Mouse (Mus musculus) G1E (cell line): Measurements from ENCODE around the gene Samd14. TPM values are rescaled to one million over a fixed set of nuclear protein-coding genes. Genes with fewer than 3 reads are reported as not detected.

Source experiments
- ATAC-seq: 2 replicates; pipeline ENCODE4 v1.8.0; 2016; ENCODE audit warnings: mild to moderate bottlenecking; ENCODE audit not compliant: insufficient number of reproducible peaks, poor library complexity, low FRiP score, severe bottlenecking; ENCODE audit errors: extremely low read depth
- DNase-seq: peaks from one replicate; pipeline ENCODE4 v3.0.0; 2012; ENCODE audit warnings: low spot score
- H3K27me3 ChIP-seq: 2 replicates; pipeline ENCODE4 v1.6.1; 2012; ENCODE audit warnings: mild to moderate bottlenecking, low read length, inconsistent platforms; ENCODE audit not compliant: insufficient read depth
- H3K36me3 ChIP-seq: replicated peaks from 2 replicates; pipeline ENCODE3; 2012; ENCODE audit warnings: mild to moderate bottlenecking, inconsistent platforms
- H3K4me1 ChIP-seq: 2 replicates; pipeline ENCODE4 v1.6.1; 2012; ENCODE audit warnings: low read depth, low read length, inconsistent platforms, mixed read lengths; ENCODE audit not compliant: insufficient read depth
- H3K4me3 ChIP-seq: 2 replicates; pipeline ENCODE4 v1.5.1; 2012; ENCODE audit warnings: low read depth, mild to moderate bottlenecking, inconsistent platforms, low read length, moderate library complexity, mixed read lengths
- H3K9me3 ChIP-seq: replicated peaks from 2 replicates; pipeline ENCODE4 v1.6.1; 2012; ENCODE audit warnings: inconsistent platforms
- CTCF ChIP-seq: IDR thresholded peaks from 2 replicates; pipeline ENCODE4 v1.5.1; 2012; ENCODE audit warnings: low read depth, low read length, inconsistent platforms, mixed read lengths
- GATA1 ChIP-seq: IDR thresholded peaks from 2 replicates; pipeline ENCODE4 v1.6.1; 2012; ENCODE audit warnings: borderline replicate concordance, low read length, inconsistent platforms, mixed read lengths
- GATA2 ChIP-seq: IDR thresholded peaks from 2 replicates; pipeline ENCODE4 v1.6.1; 2012; ENCODE audit warnings: low read depth, low read length, inconsistent platforms, borderline replicate concordance
- POLR2AphosphoS5 ChIP-seq: IDR thresholded peaks from 2 replicates; pipeline ENCODE4 v1.6.1; 2012; ENCODE audit warnings: low read depth, low read length, inconsistent platforms; ENCODE audit not compliant: insufficient replicate concordance
- TAL1 ChIP-seq: conservative IDR thresholded peaks from 2 replicates; pipeline ENCODE4 v1.6.1; 2012; ENCODE audit warnings: low read depth, low read length, inconsistent platforms, mixed read lengths
- polyA plus RNA-seq: library from polyadenylated mRNA; stranded (reverse); fragments of >175 nt; gene quantifications from 2 replicates; pipeline ENCODE4 v1.2.3, GENCODE M21; 2012
- total RNA-seq, 2 experiments: library from RNA; stranded (forward) in 1 of 2; stranded (reverse) in 1 of 2; fragments of 200-1000 nt in 1 of 2; fragments of >200 nt in 1 of 2; fragmentation: Nextera tagmentation in 1 of 2; gene quantifications; 2 replicates each; pipeline ENCODE4 v1.2.3; 2014 to 2017

The Samd14 gene
- total and polyA plus RNA-seq, 3 experiments: 26.1 to 356 (median 84.9) TPM

GRCm38 (mm10) chr11:95072804-95073203 is 63.1 kb downstream of the Samd14 start:
- DNase-seq (no peak), ATAC-seq (no peak)
- H3K4me1 ChIP-seq: no peaks in the 10 kb centered on the region
- H3K9me3 ChIP-seq: peaks cover 10% of the 10 kb centered on the region
- H3K27me3 ChIP-seq: peaks cover 50% of the 10 kb centered on the region
- no peaks in the 10 kb centered on the region for H3K36me3 ChIP-seq
- TF ChIP-seq TAL1: no peak
- no peak for TF ChIP-seq POLR2AphosphoS5
- no peak for TF ChIP-seq CTCF
- TF ChIP-seq GATA1: no peak
- no peak for TF ChIP-seq GATA2
- no peak overlapping the region for H3K4me3 ChIP-seq

GRCm38 (mm10) chr11:95073835-95074234 is 64.2 kb downstream of the Samd14 start:
- peaks cover 50% of the 10 kb centered on the region for H3K27me3 ChIP-seq
- TF ChIP-seq TAL1: no peak
- no peak for TF ChIP-seq POLR2AphosphoS5
- TF ChIP-seq CTCF: no peak
- TF ChIP-seq GATA2: no peak
- TF ChIP-seq GATA1: no peak
- H3K4me1 ChIP-seq: no peaks in the 10 kb centered on the region
- no peaks in the 10 kb centered on the region for H3K36me3 ChIP-seq
- no peak overlapping the region for H3K4me3 ChIP-seq
- ATAC-seq (no peak), DNase-seq (no peak)
- H3K9me3 ChIP-seq: peaks cover 10% of the 10 kb centered on the region

GRCm38 (mm10) chr11:95074694-95075093 is 65.0 kb downstream of the Samd14 start:
- peaks cover 10% of the 10 kb centered on the region for H3K9me3 ChIP-seq
- H3K36me3 ChIP-seq: no peaks in the 10 kb centered on the region
- H3K27me3 ChIP-seq: peaks cover 56% of the 10 kb centered on the region
- no peak for DNase-seq
- no peaks in the 10 kb centered on the region for H3K4me1 ChIP-seq
- no peak for TF ChIP-seq GATA1
- TF ChIP-seq GATA2: no peak
- TF ChIP-seq CTCF: no peak
- no peak for TF ChIP-seq POLR2AphosphoS5
- TF ChIP-seq TAL1: no peak
- H3K4me3 ChIP-seq: no peak overlapping the region
- no peak for ATAC-seq

- no peak for DNase-seq
- Histone ChIP-seq H3K9me3 (peaks cover 10% of the 10 kb centered on the region), H3K4me3 (no peak overlapping the region), H3K27me3 (peaks cover 56% of the 10 kb centered on the region), H3K36me3 (no peaks in the 10 kb centered on the region), H3K4me1 (no peaks in the 10 kb centered on the region)
- TF ChIP-seq POLR2AphosphoS5 (no peak), GATA1 (no peak)
- ATAC-seq: no peak
These were observed 65.7 kb downstream of the Samd14 start for GRCm38 (mm10) chr11:95075197-95076040.

Other genes starting within 250 kb of the Samd14 start
- gene Tmem92, start 227.2 kb upstream of the Samd14 start, total RNA-seq (2014; fragmentation: Nextera tagmentation): not detected in 2 replicates
- 0.16 TPM in 1 of 2 replicates, not detected in the other for gene Tmem92, start 227.2 kb upstream of the Samd14 start, total RNA-seq (2017)
- not detected in 2 replicates for gene Tmem92, start 227.2 kb upstream of the Samd14 start, polyA plus RNA-seq
- not detected in 2 replicates for gene Col1a1, start 73.7 kb upstream of the Samd14 start, total RNA-seq (2014; fragmentation: Nextera tagmentation)
- 1.9 TPM in 1 of 2 replicates, not detected in the other for gene Col1a1, start 73.7 kb upstream of the Samd14 start, total RNA-seq (2017)
- 0.01 TPM in 1 of 2 replicates, not detected in the other for gene Col1a1, start 73.7 kb upstream of the Samd14 start, polyA plus RNA-seq
- gene Hils1, start 42.3 kb upstream of the Samd14 start, total RNA-seq (2014; fragmentation: Nextera tagmentation): not detected in 2 replicates
- not detected in 2 replicates for gene Hils1, start 42.3 kb upstream of the Samd14 start, total RNA-seq (2017)
- gene Hils1, start 42.3 kb upstream of the Samd14 start, polyA plus RNA-seq: not detected in 2 replicates
- gene Sgca, start 33.6 kb upstream of the Samd14 start, total RNA-seq (2014; fragmentation: Nextera tagmentation): not detected in 2 replicates
- 0.06 and 0.87 TPM in 2 replicates for gene Sgca, start 33.6 kb upstream of the Samd14 start, total RNA-seq (2017)
- not detected in 2 replicates for gene Sgca, start 33.6 kb upstream of the Samd14 start, polyA plus RNA-seq
- 87.8 and 117 TPM in 2 replicates for gene Ppp1r9b, start 18.8 kb upstream of the Samd14 start, total RNA-seq (2014; fragmentation: Nextera tagmentation)
- 68.2 and 83.2 TPM in 2 replicates for gene Ppp1r9b, start 18.8 kb upstream of the Samd14 start, total RNA-seq (2017)
- 207 and 233 TPM in 2 replicates for gene Ppp1r9b, start 18.8 kb upstream of the Samd14 start, polyA plus RNA-seq
- gene Pdk2, start 31.5 kb downstream of the Samd14 start, total RNA-seq (2014; fragmentation: Nextera tagmentation): 40.3 and 46.1 TPM in 2 replicates
- 3.7 and 3.9 TPM in 2 replicates for gene Pdk2, start 31.5 kb downstream of the Samd14 start, total RNA-seq (2017)
- 33.7 and 37.8 TPM in 2 replicates for gene Pdk2, start 31.5 kb downstream of the Samd14 start, polyA plus RNA-seq
- not detected in 2 replicates for gene Itga3, start 66.9 kb downstream of the Samd14 start, total RNA-seq (2014; fragmentation: Nextera tagmentation)
- 0.27 TPM in 1 of 2 replicates, not detected in the other for gene Itga3, start 66.9 kb downstream of the Samd14 start, total RNA-seq (2017)
- not detected in 2 replicates for gene Itga3, start 66.9 kb downstream of the Samd14 start, polyA plus RNA-seq
- not detected in 2 replicates for gene Dlx3, start 110.2 kb downstream of the Samd14 start, total RNA-seq (2014; fragmentation: Nextera tagmentation)
- 0.11 TPM in 1 of 2 replicates, not detected in the other for gene Dlx3, start 110.2 kb downstream of the Samd14 start, total RNA-seq (2017)
- gene Dlx3, start 110.2 kb downstream of the Samd14 start, polyA plus RNA-seq: not detected in 2 replicates
- not detected in 2 replicates for gene Dlx4, start 136.4 kb downstream of the Samd14 start, total RNA-seq (2014; fragmentation: Nextera tagmentation)
- 0.05 TPM in 1 of 2 replicates, not detected in the other for gene Dlx4, start 136.4 kb downstream of the Samd14 start, total RNA-seq (2017)
- not detected in 2 replicates for gene Dlx4, start 136.4 kb downstream of the Samd14 start, polyA plus RNA-seq